Mouse (Mus musculus) lung, postnatal 0 days (tissue): ENCODE data around the gene Svip. TPM values are rescaled to one million over a fixed set of nuclear protein-coding genes. Genes with fewer than 3 reads are reported as not detected.

Experiments
- ATAC-seq: fragments of 200-750 bp; cut with Nextera tagmentation; 2 replicates; pipeline ENCODE4 v1.8.0; 2017; ENCODE audit warnings: moderate library complexity
- DNase-seq: peaks from one replicate; pipeline ENCODE4 v3.0.0-alpha.2; 2016; ENCODE audit warnings: low spot score
- H3K27ac ChIP-seq: fragments of 300-500 bp; sonication (generic); 2 replicates; pipeline ENCODE4 v1.5.1; 2014; ENCODE audit warnings: antibody characterized with exemption, mild to moderate bottlenecking, low read length, mixed read lengths
- H3K27me3 ChIP-seq: fragments of 300-500 bp; sonication (generic); replicated peaks from 2 replicates; pipeline ENCODE4 v1.6.1; 2014; ENCODE audit warnings: low read length, mixed read lengths; ENCODE audit not compliant: insufficient read depth
- H3K36me3 ChIP-seq: fragments of 300-500 bp; sonication (generic); 2 replicates; pipeline ENCODE4 v1.6.1; 2014; ENCODE audit warnings: low read length, mixed read lengths; ENCODE audit not compliant: insufficient read depth
- H3K4me1 ChIP-seq: fragments of 300-500 bp; sonication (generic); 2 replicates; pipeline ENCODE4 v1.6.1; 2014; ENCODE audit warnings: antibody characterized with exemption, low read depth, low read length, mixed read lengths; ENCODE audit not compliant: insufficient read depth
- H3K4me2 ChIP-seq: fragments of 300-500 bp; sonication (generic); replicated peaks from 2 replicates; pipeline ENCODE4 v1.6.1; 2014; ENCODE audit warnings: low read depth, mild to moderate bottlenecking, low read length, moderate library complexity, mixed read lengths
- H3K4me3 ChIP-seq: fragments of 300-500 bp; sonication (generic); 2 replicates; pipeline ENCODE4 v1.5.1; 2014; ENCODE audit warnings: low read depth, low read length
- H3K9ac ChIP-seq: fragments of 300-500 bp; sonication (generic); replicated peaks from 2 replicates; pipeline ENCODE4 v1.6.1; 2014; ENCODE audit warnings: low read depth, mild to moderate bottlenecking
- H3K9me3 ChIP-seq: fragments of 300-500 bp; sonication (generic); 2 replicates; pipeline ENCODE4 v1.6.1; 2016; ENCODE audit warnings: low read length, mixed read lengths
- CTCF ChIP-seq: IDR thresholded peaks from 2 replicates; pipeline ENCODE4 v1.5.1; 2016; ENCODE audit warnings: antibody characterized with exemption, mild to moderate bottlenecking
- EP300 ChIP-seq: IDR thresholded peaks from 2 replicates; pipeline ENCODE4 v1.6.1; 2016; ENCODE audit warnings: antibody characterized with exemption, mild to moderate bottlenecking, control low read depth
- WGBS: fragments of 180-500 bp; shearing (Covaris S2); extraction: QIAGEN DNeasy Blood & Tissue Kit; methylation state at CpG from one replicate; pipeline ENCODE4 v1.1.7; 2014; 5-methylcytosine and 5-hydroxymethylcytosine counted together
- polyA plus RNA-seq: library from polyadenylated mRNA; unstranded; fragments of >200 nt; fragmentation: Nextera tagmentation; extraction: Ambion mirVana; gene quantifications from 2 replicates; pipeline ENCODE4 v1.2.1, GENCODE M21; 2015

Svip gene
- polyA plus RNA-seq, 1 experiment from 2014 or later, result 4.6 TPM

DNA sequence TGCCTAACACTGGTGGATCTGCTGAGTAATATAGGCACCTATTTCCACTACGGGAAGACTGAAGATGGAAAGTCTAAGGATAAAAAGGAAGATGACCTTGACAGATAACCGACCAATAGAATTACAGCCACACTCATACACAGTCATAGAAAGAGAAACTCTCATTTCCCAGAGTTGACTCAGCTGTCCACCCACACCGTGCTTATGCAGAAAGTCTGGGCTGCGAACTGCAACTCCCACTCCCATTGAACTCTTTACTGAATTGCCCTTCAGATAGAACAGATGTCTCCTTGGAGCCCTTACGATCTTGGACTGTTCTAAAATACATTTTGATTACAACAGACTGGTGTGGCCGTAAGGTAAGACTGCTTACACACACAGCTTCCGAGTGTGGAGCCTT lies 41.1 kb downstream of the Svip start:
- 84% methylated on average over 7 of the region's 7 CpGs for WGBS
- DNase-seq (no peak), ATAC-seq (no peak)
- Histone ChIP-seq H3K9me3 (no peaks in the 10 kb centered on the region), H3K27ac (no peak overlapping the region), H3K4me1 (no peaks in the 10 kb centered on the region), H3K4me2 (no peak overlapping the region), H3K4me3 (no peak overlapping the region), H3K36me3 (no peaks in the 10 kb centered on the region), H3K9ac (no peak overlapping the region), H3K27me3 (no peaks in the 10 kb centered on the region)
- TF ChIP-seq EP300 (no peak), CTCF (no peak)

DNA sequence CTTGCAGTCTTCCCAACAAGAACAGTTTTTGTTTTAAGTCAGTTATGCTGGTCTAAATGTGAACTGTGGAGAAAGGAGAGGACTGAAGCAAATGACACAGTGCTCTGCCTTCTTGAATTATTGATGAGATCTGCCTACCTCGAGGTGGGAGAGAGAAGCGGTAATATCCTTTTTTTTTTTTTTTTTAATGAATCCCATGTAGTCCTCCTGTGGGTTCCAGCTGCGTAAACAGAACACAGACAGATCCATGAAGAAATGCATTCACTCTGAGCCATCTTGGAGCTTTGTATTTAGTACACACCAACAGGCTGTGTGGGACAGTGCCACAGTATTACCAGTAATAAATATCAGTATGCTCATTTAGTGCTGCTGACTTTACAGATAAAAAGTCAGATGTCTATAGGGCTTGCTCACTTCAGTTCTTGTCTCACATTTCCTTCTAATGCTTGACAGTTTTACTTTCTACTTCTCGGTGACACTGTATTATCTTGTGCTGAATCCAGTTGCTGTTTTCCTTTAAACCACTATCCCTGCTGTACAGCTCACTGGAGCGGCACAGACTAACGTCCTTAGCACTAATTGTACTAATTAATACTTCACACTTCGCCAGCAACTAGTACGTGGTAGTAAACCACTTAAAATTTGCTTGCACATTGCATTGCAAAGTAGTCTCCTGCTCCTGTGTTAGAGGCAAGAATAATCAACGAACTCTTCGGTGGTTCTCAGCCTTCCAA lies 43.4 kb downstream of the Svip start:
- WGBS, result 78% methylated on average over 10 of the region's 10 CpGs
- Histone ChIP-seq H3K36me3 (no peaks in the 10 kb centered on the region), H3K4me1 (no peaks in the 10 kb centered on the region), H3K4me2 (no peak overlapping the region), H3K9ac (no peak overlapping the region), H3K27ac (no peak overlapping the region), H3K27me3 (no peaks in the 10 kb centered on the region), H3K9me3 (no peaks in the 10 kb centered on the region), H3K4me3 (no peak overlapping the region)
- no peak for DNase-seq
- TF ChIP-seq CTCF (no peak), EP300 (no peak)
- no peak for ATAC-seq

DNA sequence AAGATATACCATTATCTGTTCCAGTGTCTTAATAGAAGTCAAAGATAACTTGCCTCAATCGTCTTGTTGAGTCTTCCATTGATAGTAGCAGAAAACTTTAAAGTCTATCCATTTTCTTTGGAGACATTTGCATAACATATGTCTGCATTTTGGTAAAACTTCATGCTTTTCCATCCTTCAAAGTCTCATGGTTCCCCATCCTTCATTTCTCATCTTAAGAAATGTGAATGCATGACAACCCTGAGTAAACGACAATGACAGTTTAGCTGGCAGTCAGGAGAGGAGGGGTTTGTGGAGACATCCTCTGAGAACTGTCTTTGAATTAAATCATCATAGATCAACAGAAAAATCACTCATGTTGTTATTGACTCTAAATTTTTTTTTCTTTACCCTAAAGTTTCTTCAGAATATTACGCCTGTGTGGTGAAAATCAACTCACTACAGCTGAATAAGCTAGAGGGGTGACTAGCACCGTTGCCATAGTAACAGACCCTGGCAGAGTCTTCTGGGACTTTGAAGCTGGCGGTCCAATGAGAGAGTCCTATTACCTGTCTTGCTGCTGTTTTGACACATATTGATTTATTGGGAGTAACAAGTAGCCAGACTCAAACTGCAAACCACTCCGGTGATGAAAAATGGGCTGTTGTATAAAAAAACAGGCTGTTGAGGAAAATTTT lies 45.0 kb downstream of the Svip start:
- Histone ChIP-seq H3K27me3 (no peaks in the 10 kb centered on the region), H3K27ac (no peak overlapping the region), H3K9me3 (no peaks in the 10 kb centered on the region), H3K4me2 (no peak overlapping the region), H3K4me1 (no peaks in the 10 kb centered on the region), H3K9ac (no peak overlapping the region), H3K36me3 (no peaks in the 10 kb centered on the region), H3K4me3 (no peak overlapping the region)
- no peak for ATAC-seq
- no peak for DNase-seq
- TF ChIP-seq EP300, result no peak
- TF ChIP-seq CTCF, result no peak
- WGBS, result 46% methylated on average over 6 of the region's 6 CpGs

DNA sequence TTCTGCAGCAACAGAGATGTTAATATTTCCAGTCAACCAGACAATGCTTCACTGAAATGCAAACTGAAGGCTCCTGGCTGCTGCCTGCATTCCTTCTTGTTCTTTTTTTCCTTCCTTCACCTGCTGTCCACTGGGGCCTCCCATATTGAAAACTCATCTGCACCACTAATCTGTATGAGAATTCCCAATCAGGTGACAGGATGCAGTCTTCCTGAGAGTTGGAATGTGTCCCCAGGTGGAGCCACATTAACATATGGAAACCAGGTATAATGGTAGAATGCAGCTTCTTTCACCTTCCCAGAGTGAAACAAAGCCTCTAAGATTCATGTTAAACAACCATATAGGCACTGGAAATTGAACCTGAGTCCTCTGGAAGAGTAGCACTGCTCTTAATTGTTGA lies 48.1 kb downstream of the Svip start:
- Histone ChIP-seq H3K4me2 (no peak overlapping the region), H3K4me1 (no peaks in the 10 kb centered on the region), H3K36me3 (no peaks in the 10 kb centered on the region), H3K9ac (no peak overlapping the region), H3K4me3 (no peak overlapping the region), H3K27me3 (no peaks in the 10 kb centered on the region), H3K9me3 (no peaks in the 10 kb centered on the region), H3K27ac (no peak overlapping the region)
- no peak for TF ChIP-seq CTCF
- TF ChIP-seq EP300, result no peak
- DNase-seq (no peak), ATAC-seq (no peak)

DNA sequence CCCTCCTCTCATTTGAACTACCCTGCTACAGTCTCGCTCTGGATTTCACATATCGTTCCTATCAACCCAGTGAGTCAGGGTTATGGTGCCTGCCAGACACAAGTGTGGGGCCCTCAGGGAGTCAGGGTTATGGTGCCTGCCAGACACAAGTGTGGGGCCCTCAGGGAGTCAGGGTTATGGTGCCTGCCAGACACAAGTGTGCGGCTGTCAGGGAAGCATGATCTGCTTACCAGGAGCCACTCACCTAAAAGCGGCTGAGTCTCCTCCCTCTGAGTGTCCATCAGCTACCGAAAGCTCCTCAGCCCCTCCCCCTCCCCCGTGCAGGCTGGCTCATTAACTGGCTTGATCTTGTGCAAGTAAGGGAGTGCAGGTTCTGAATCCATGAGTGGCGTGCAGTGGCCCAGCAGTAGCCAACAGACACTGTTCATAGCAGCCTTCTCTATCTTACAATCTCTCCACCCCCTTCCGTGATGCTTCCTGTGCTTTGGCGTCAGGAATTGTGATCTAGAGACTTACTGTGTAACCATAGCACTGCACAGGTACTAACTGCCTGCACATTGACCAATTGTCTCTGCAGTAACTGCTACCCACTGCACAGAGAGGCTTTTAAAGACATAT lies 50.3 kb downstream of the Svip start:
- Histone ChIP-seq H3K4me3 (no peak overlapping the region), H3K27me3 (no peaks in the 10 kb centered on the region), H3K9ac (no peak overlapping the region), H3K4me1 (no peaks in the 10 kb centered on the region), H3K9me3 (no peaks in the 10 kb centered on the region), H3K27ac (no peak overlapping the region), H3K4me2 (no peak overlapping the region), H3K36me3 (no peaks in the 10 kb centered on the region)
- TF ChIP-seq EP300, result no peak
- TF ChIP-seq CTCF, result no peak
- 52% methylated on average over 9 of the region's 9 CpGs for WGBS
- DNase-seq (no peak), ATAC-seq (no peak)

Other genes with a start within 250 kb of the Svip start
- 4.0 and 4.6 TPM in 2 replicates for gene Gas2, start 144.0 kb downstream of the Svip start, polyA plus RNA-seq
- 4.6 and 5.1 TPM in 2 replicates for gene Fancf, start 143.8 kb downstream of the Svip start, polyA plus RNA-seq
- not detected in 2 replicates for gene 1700015G11Rik, start 9.7 kb upstream of the Svip start, polyA plus RNA-seq